Mouse (Mus musculus) layer of hippocampus, postnatal 36 days (tissue): ENCODE measurements around the gene Sytl2. TPM values are rescaled to one million over a fixed set of nuclear protein-coding genes. Genes with fewer than 3 reads are reported as not detected.

Source experiments
- DNase-seq, 2 experiments: peaks; one replicate each; pipeline ENCODE4 v3.0.0; 2022
- total RNA-seq, 2 experiments: library from RNA; stranded (reverse); gene quantifications; 2 replicates each; pipeline ENCODE4 v1.2.3; 2021

The Sytl2 gene
- total RNA-seq, 2 experiments from 2014 or later: 30.9 to 40.5 TPM

- no peak for DNase-seq
Observed at GRCm38 (mm10) chr7:90370071-90370851, 68.2 kb downstream of the Sytl2 start.

- no peak for DNase-seq
Observed at GRCm38 (mm10) chr7:90372804-90373203, 70.8 kb downstream of the Sytl2 start.

- DNase-seq: no peak
Observed at GRCm38 (mm10) chr7:90384411-90384810, 82.4 kb downstream of the Sytl2 start.

GRCm38 (mm10) chr7:90386885-90387459 is 84.9 kb downstream of the Sytl2 start:
- DNase-seq: peak; percentile 43 to 46

GRCm38 (mm10) chr7:90389765-90390164 is 87.7 kb downstream of the Sytl2 start:
- DNase-seq: no peak

- DNase-seq: no peak
Observed at GRCm38 (mm10) chr7:90395073-90395472, 93.0 kb downstream of the Sytl2 start.

GRCm38 (mm10) chr7:90395928-90396327 is 93.9 kb downstream of the Sytl2 start:
- DNase-seq: no peak

- peak; percentile 16 to 46 for DNase-seq
Observed at GRCm38 (mm10) chr7:90409934-90410333, 107.9 kb downstream of the Sytl2 start.

GRCm38 (mm10) chr7:90426020-90427001 is 124.3 kb downstream of the Sytl2 start, which contains the start of gene Ccdc89:
Gene Ccdc89 (plus strand): TSS chr7:90426577.
- DNase-seq: peak; percentile 73 to 76

- DNase-seq: no peak
Observed at GRCm38 (mm10) chr7:90427006-90427405, 125.0 kb downstream of the Sytl2 start.

- no peak for DNase-seq
Observed at GRCm38 (mm10) chr7:90432221-90432620, 130.2 kb downstream of the Sytl2 start.

- DNase-seq: no peak
Observed at GRCm38 (mm10) chr7:90440044-90440443, 138.0 kb downstream of the Sytl2 start.

GRCm38 (mm10) chr7:90442070-90442469 is 140.0 kb downstream of the Sytl2 start:
- DNase-seq: no peak

GRCm38 (mm10) chr7:90442518-90443080 is 140.5 kb downstream of the Sytl2 start, which contains the start of gene Crebzf:
Gene Crebzf (plus strand): TSS chr7:90442729.
- peak; percentile 92 to 93 for DNase-seq

- peak; percentile 67 to 76 for DNase-seq
Observed at GRCm38 (mm10) chr7:90443101-90444091, 141.3 kb downstream of the Sytl2 start.

GRCm38 (mm10) chr7:90444206-90444605 is 142.2 kb downstream of the Sytl2 start:
- DNase-seq: no peak

- DNase-seq: no peak
Observed at GRCm38 (mm10) chr7:90456149-90456844, 154.2 kb downstream of the Sytl2 start.

GRCm38 (mm10) chr7:90456845-90457468 is 154.9 kb downstream of the Sytl2 start, which contains the start of gene Tmem126a:
Gene Tmem126a (minus strand): TSS chr7:90457229.
- DNase-seq: peak; percentile 79 to 85

- no peak for DNase-seq
Observed at GRCm38 (mm10) chr7:90457517-90457916, 155.5 kb downstream of the Sytl2 start.
